Mouse (Mus musculus) erythroblast, embryonic 14.5 days (primary cell): ENCODE measurements around the gene Nr5a2. TPM values are rescaled to one million over a fixed set of nuclear protein-coding genes. Genes with fewer than 3 reads are reported as not detected.

Experiments used
- H3K27me3 ChIP-seq: 2 replicates; pipeline ENCODE4 v1.6.1; 2012; ENCODE audit warnings: inconsistent platforms; ENCODE audit not compliant: control insufficient read depth
- H3K36me3 ChIP-seq: 2 replicates; pipeline ENCODE4 v1.6.1; 2012; ENCODE audit warnings: mild to moderate bottlenecking, inconsistent platforms; ENCODE audit not compliant: control insufficient read depth
- H3K4me1 ChIP-seq: 2 replicates; pipeline ENCODE4 v1.6.1; 2012; ENCODE audit warnings: inconsistent platforms; ENCODE audit not compliant: control insufficient read depth
- H3K4me3 ChIP-seq: replicated peaks from 2 replicates; pipeline ENCODE3; 2012; ENCODE audit warnings: moderate library complexity, mild to moderate bottlenecking, inconsistent platforms
- H3K9me3 ChIP-seq: 2 replicates; pipeline ENCODE4 v1.6.1; 2012; ENCODE audit warnings: low read length, inconsistent platforms, mixed read lengths; ENCODE audit not compliant: control insufficient read depth
- GATA1 ChIP-seq: IDR thresholded peaks from 2 replicates; pipeline ENCODE4 v1.6.1; 2012; ENCODE audit warnings: low read length, inconsistent platforms, mixed read lengths
- TAL1 ChIP-seq: IDR thresholded peaks from 3 replicates; pipeline ENCODE4 v1.6.1; 2012; ENCODE audit warnings: low read length, inconsistent platforms, mixed read lengths
- polyA plus RNA-seq: library from polyadenylated mRNA; stranded (reverse); fragments of >175 nt; gene quantifications from 2 replicates; pipeline ENCODE4 v1.2.3, GENCODE M21; 2012

Gene Nr5a2
- polyA plus RNA-seq, 1 experiment: 0.06 TPM

DNA sequence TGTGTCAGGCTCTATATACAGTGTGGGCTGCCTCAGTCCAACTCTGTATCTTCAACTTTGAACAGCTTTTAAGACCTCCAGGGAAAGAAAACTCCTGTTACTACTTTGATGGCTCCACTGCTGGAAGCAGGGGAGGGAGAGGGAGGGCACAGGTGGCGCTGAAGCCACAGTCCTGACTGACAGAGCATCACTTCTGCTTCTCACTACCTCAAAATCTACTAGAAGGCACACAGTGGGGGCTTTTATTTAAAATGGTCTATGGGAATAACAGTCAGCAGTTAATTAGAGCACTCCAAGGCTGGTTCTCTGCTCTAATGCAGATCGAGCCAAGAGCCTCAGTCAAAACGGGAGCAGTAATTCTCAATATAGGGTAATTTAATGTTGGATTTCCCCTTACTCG is 40.2 kb downstream of the Nr5a2 start:
- H3K36me3 ChIP-seq: no peaks in the 10 kb centered on the region
- H3K4me3 ChIP-seq: no peak overlapping the region
- no peaks in the 10 kb centered on the region for H3K4me1 ChIP-seq
- no peaks in the 10 kb centered on the region for H3K27me3 ChIP-seq
- TF ChIP-seq TAL1 (no peak), GATA1 (no peak)
- H3K9me3 ChIP-seq: no peaks in the 10 kb centered on the region

- TF ChIP-seq GATA1 (no peak), TAL1 (no peak)
- H3K27me3 ChIP-seq: no peaks in the 10 kb centered on the region
Observed at GRCm38 (mm10) chr1:136918791-136919190, 41.5 kb downstream of the Nr5a2 start.

DNA sequence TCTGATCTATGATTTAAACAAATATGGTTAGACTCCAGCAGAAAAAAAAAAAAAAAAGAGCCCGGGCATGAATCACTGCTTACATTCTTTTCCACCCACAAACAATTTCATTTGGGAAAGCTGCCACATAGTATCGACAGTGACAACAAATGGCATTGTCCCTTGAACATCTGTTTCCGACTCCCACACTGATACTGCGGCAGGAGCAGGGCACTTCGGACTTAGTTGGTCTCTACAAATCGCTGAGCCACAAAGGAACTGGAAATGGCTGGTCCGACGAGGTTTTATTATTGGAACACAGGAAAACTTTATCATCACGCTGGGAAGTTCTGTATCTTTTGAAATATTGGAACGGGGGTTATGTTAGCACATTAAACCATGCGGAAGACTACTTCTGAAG is 44.8 kb downstream of the Nr5a2 start:
- H3K4me3 ChIP-seq: no peak overlapping the region
- no peaks in the 10 kb centered on the region for H3K4me1 ChIP-seq
- TF ChIP-seq GATA1 (no peak), TAL1 (no peak)
- no peaks in the 10 kb centered on the region for H3K36me3 ChIP-seq
- no peaks in the 10 kb centered on the region for H3K27me3 ChIP-seq
- H3K9me3 ChIP-seq: no peaks in the 10 kb centered on the region

More at GRCm38 (mm10) chr1:136918791-136919190, 41.5 kb downstream of the Nr5a2 start:
- Histone ChIP-seq H3K4me1 (no peaks in the 10 kb centered on the region), H3K36me3 (no peaks in the 10 kb centered on the region), H3K9me3 (no peaks in the 10 kb centered on the region), H3K4me3 (no peak overlapping the region)

DNA sequence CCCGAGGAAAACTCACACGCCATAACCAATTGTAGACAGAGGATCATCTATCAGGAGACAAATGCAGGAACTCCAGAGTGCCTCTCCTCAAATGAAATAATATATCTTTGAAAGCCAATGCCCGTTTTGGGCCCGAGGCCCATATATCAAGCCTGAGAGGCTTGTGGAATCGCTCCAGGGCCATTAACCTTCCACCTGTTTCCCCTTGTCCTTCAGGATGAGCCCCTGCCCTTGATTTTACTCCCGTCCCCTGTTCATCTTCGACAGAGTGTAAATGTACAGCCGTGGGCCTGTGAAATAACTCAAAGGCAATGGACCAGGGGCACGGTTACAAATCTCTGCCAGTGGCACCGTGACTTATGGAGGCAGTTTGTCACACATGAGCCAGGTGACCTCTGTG is 48.3 kb downstream of the Nr5a2 start:
- Histone ChIP-seq H3K9me3 (no peaks in the 10 kb centered on the region), H3K27me3 (no peaks in the 10 kb centered on the region), H3K4me1 (no peaks in the 10 kb centered on the region), H3K36me3 (no peaks in the 10 kb centered on the region), H3K4me3 (no peak overlapping the region)
- TF ChIP-seq TAL1 (no peak), GATA1 (no peak)

DNA sequence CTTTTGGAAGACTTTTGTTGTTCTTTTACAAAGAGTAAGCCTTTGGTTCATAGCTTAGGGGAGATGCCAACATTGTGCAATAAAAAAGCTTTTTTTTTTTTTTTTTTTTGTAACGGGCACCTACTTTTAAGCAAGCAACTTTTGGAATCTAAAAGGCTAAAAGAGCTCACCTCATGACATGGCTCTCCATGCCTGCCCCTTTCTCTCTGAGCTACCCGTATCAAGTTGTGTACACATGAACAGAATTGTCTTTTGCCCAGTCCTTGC is 48.7 kb downstream of the Nr5a2 start:
- no peaks in the 10 kb centered on the region for H3K36me3 ChIP-seq
- no peaks in the 10 kb centered on the region for H3K4me1 ChIP-seq
- no peak for TF ChIP-seq GATA1
- TF ChIP-seq TAL1: no peak
- no peak overlapping the region for H3K4me3 ChIP-seq
- no peaks in the 10 kb centered on the region for H3K9me3 ChIP-seq
- H3K27me3 ChIP-seq: no peaks in the 10 kb centered on the region

DNA sequence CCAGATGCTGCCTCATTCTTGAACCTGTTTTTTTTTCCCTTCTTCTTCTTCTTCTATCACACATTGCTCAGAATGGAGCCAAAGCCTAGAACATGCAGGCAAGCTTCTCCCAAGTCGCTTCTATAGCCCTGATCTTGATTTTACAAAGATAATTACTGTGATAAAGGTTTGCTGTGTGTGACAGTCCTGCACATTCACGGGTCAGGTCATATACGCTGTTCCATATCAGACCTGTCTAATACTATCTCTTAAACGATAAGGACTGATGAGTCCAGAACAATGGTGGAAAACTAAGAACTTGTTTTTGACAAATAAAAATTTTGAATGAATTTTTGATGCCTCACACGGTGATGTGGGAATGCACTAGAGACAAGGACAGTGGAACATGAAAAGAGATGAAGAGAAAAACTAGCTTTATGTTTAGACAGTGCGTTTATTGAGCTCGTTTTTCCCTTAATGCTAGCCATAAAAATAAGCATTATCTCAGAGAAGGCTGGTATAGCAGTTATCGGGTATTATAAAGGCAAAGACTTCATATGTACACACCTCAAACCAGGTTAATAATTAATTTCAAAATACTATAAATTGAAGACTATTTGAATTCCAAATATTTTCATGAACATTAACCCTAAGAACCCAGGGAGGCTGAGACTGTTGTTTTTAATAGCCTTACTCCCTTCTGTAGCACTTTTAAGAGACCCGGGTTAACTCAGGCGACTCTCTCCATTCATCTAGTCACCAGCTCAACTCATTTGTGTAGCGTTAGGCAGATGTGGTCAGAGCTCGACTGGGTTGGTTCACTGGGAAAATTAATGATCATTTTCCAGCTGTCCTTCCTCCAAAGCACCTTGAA is 49.3 kb downstream of the Nr5a2 start:
- no peak for TF ChIP-seq GATA1
- no peak for TF ChIP-seq TAL1
- Histone ChIP-seq H3K4me1 (no peaks in the 10 kb centered on the region), H3K9me3 (no peaks in the 10 kb centered on the region), H3K27me3 (no peaks in the 10 kb centered on the region), H3K4me3 (no peak overlapping the region), H3K36me3 (no peaks in the 10 kb centered on the region)

GRCm38 (mm10) chr1:136910144-136910543 is 50.1 kb downstream of the Nr5a2 start:
- Histone ChIP-seq H3K4me3 (no peak overlapping the region), H3K36me3 (no peaks in the 10 kb centered on the region)

DNA sequence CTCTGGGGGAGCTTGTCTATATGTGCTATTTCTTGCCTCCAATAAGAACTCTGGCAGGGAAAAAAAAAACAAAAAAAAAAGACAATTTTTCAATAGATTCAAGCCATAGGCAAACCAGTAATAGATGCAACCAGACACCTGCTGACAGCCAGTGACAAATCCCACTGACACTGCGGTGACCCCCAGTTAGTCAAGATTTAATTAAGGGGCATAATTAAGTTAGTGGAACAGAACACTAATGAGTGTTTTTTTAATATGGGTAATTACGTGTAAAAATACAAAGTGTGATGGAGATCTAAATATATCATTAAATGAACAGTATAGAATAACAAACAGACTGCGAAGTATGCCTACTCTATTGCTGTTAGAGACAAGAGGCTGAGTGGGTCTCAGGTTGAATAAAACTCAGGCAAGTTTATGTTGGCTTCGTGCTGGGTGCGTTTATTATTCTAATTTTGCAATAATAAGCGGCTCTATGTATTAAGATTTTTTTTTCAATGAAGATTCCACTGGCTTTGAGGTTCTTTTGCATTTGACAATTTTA is 50.7 kb downstream of the Nr5a2 start:
- Histone ChIP-seq H3K4me3 (no peak overlapping the region), H3K4me1 (no peaks in the 10 kb centered on the region), H3K9me3 (no peaks in the 10 kb centered on the region), H3K36me3 (no peaks in the 10 kb centered on the region), H3K27me3 (no peaks in the 10 kb centered on the region)
- TF ChIP-seq TAL1: no peak

More at GRCm38 (mm10) chr1:136910144-136910543, 50.1 kb downstream of the Nr5a2 start:
- TF ChIP-seq GATA1 (no peak), TAL1 (no peak)
- Histone ChIP-seq H3K27me3 (no peaks in the 10 kb centered on the region), H3K9me3 (no peaks in the 10 kb centered on the region), H3K4me1 (no peaks in the 10 kb centered on the region)

GRCm38 (mm10) chr1:136898130-136898529 is 62.1 kb downstream of the Nr5a2 start:
- Histone ChIP-seq H3K27me3 (no peaks in the 10 kb centered on the region), H3K36me3 (no peaks in the 10 kb centered on the region), H3K9me3 (no peaks in the 10 kb centered on the region), H3K4me1 (no peaks in the 10 kb centered on the region), H3K4me3 (no peak overlapping the region)
- TF ChIP-seq GATA1 (no peak), TAL1 (no peak)
